Mouse (Mus musculus) megakaryocyte, embryonic 14.5 days (primary cell): ENCODE data around the gene Rtn2.

ENCODE experiments used
- FLI1 ChIP-seq: IDR thresholded peaks from 2 replicates; pipeline ENCODE4 v1.6.1; 2012; ENCODE audit warnings: low read length, inconsistent platforms, mixed read lengths
- GATA1 ChIP-seq: IDR thresholded peaks from 3 replicates; pipeline ENCODE4 v1.6.1; 2012; ENCODE audit warnings: mixed read lengths, low read length, inconsistent platforms, borderline replicate concordance

DNA sequence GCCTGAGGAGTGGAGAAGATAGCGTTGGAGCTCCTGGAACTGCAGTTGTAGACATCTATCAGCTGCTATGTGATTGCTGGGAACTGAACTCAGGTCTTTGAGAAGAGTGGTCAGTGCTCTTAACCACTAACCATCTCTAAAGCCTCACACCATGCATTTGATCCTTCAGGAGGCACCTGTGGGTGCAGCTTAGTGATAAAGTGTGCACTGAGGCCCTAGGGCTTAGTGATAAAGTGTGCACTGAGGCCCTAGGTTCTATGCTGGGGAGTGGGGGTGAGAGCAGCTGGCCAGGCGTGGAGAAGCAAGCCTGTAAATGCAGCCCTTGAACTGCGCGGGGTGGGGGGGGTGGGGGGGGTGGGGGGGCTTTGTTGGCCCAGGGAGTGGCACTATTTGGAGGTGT lies 42.4 kb upstream of the Rtn2 start:
- TF ChIP-seq GATA1 (no peak), FLI1 (no peak)
